Mouse (Mus musculus) embryonic facial prominence, embryonic 14.5 days (tissue): ENCODE measurements at regions not wholly inside any gene's neighbourhood (a gene's known extent, or its start where the extent isn't known, plus 50 kb on each side); places are given as distances from the start of the nearest gene placed in this dataset.

ENCODE experiments used
- ATAC-seq: fragments of 200-750 bp; cut with Nextera tagmentation; 2 replicates; pipeline ENCODE4 v1.8.0; 2017; ENCODE audit warnings: low read depth, moderate number of reproducible peaks, moderate TSS enrichment
- DNase-seq: peaks from one replicate; pipeline ENCODE4 v3.0.0-alpha.2; 2015; ENCODE audit warnings: low spot score
- H3K27ac ChIP-seq: fragments of 300-500 bp; sonication (generic); replicated peaks from 2 replicates; pipeline ENCODE4 v1.5.1; 2014; ENCODE audit warnings: low read depth, mild to moderate bottlenecking, low read length, moderate library complexity
- H3K27me3 ChIP-seq: fragments of 300-500 bp; sonication (generic); replicated peaks from 2 replicates; pipeline ENCODE4 v1.6.1; 2014; ENCODE audit warnings: low read length; ENCODE audit not compliant: control insufficient read depth, insufficient read depth
- H3K36me3 ChIP-seq: fragments of 300-500 bp; sonication (generic); 2 replicates; pipeline ENCODE4 v1.6.1; 2014; ENCODE audit warnings: low read length, mixed read lengths; ENCODE audit not compliant: control insufficient read depth, insufficient read depth
- H3K4me1 ChIP-seq: fragments of 300-500 bp; sonication (generic); 2 replicates; pipeline ENCODE4 v1.6.1; 2014; ENCODE audit warnings: antibody characterized with exemption, low read length; ENCODE audit not compliant: control insufficient read depth, insufficient read depth
- H3K4me2 ChIP-seq: fragments of 300-500 bp; sonication (generic); 2 replicates; pipeline ENCODE4 v1.6.1; 2014; ENCODE audit warnings: low read depth, mild to moderate bottlenecking, low read length, moderate library complexity, mixed read lengths
- H3K4me3 ChIP-seq: fragments of 300-500 bp; sonication (generic); 2 replicates; pipeline ENCODE4 v1.5.1; 2014; ENCODE audit warnings: low read depth, mild to moderate bottlenecking, low read length
- H3K9ac ChIP-seq: fragments of 300-500 bp; sonication (generic); 2 replicates; pipeline ENCODE4 v1.6.1; 2014; ENCODE audit warnings: low read depth, mild to moderate bottlenecking, low read length, moderate library complexity, mixed read lengths
- H3K9me3 ChIP-seq: fragments of 300-500 bp; sonication (generic); 2 replicates; pipeline ENCODE4 v1.6.1; 2016; ENCODE audit warnings: low read length; ENCODE audit not compliant: control insufficient read depth
- WGBS: fragments of 180-500 bp; shearing (Covaris S2); extraction: QIAGEN DNeasy Blood & Tissue Kit; methylation state at CpG from one replicate; pipeline ENCODE4 v1.1.7; 2014; 5-methylcytosine and 5-hydroxymethylcytosine counted together

- ATAC-seq (peak; percentile 18; the same call in 1 of the 2 replicates), DNase-seq (no peak)
- Histone ChIP-seq H3K4me1 (no peaks in the 10 kb centered on the region), H3K9ac (no peak overlapping the region), H3K4me2 (no peak overlapping the region), H3K4me3 (no peak overlapping the region), H3K27ac (no peak overlapping the region), H3K9me3 (no peaks in the 10 kb centered on the region), H3K27me3 (no peaks in the 10 kb centered on the region), H3K36me3 (no peaks in the 10 kb centered on the region)
Observed at GRCm38 (mm10) chr10:109500861-109501260, 490.1 kb upstream of the Syt1 start.

- no peaks in the 10 kb centered on the region for H3K9me3 ChIP-seq
- no peaks in the 10 kb centered on the region for H3K27me3 ChIP-seq
- H3K9ac ChIP-seq, result no peak overlapping the region
- no peak overlapping the region for H3K4me2 ChIP-seq
- DNase-seq (peak; percentile 7), ATAC-seq (no peak)
- H3K4me3 ChIP-seq, result no peak overlapping the region
- H3K4me1 ChIP-seq, result no peaks in the 10 kb centered on the region
- no peaks in the 10 kb centered on the region for H3K36me3 ChIP-seq
- WGBS, result 67% methylated on average over 3 of the region's 3 CpGs
- no peak overlapping the region for H3K27ac ChIP-seq
Observed at GRCm38 (mm10) chr10:109498301-109498700, 487.5 kb upstream of the Syt1 start.

GRCm38 (mm10) chr10:109496161-109496560 lies 485.4 kb upstream of the Syt1 start:
- 0 out of 2 replicates have a peak, but pooled peaks have one; percentile 55 for ATAC-seq
- Histone ChIP-seq H3K4me3 (no peak overlapping the region), H3K36me3 (no peaks in the 10 kb centered on the region), H3K27ac (no peak overlapping the region), H3K4me1 (no peaks in the 10 kb centered on the region), H3K27me3 (no peaks in the 10 kb centered on the region), H3K9me3 (no peaks in the 10 kb centered on the region), H3K4me2 (no peak overlapping the region), H3K9ac (no peak overlapping the region)
- DNase-seq, result peak; percentile 70
- WGBS, result 81% methylated on average over 10 of the region's 10 CpGs

GRCm38 (mm10) chr10:109490765-109491164 lies 480.0 kb upstream of the Syt1 start:
- 87% methylated on average over 4 of the region's 4 CpGs for WGBS
- Histone ChIP-seq H3K4me3 (no peak overlapping the region), H3K27me3 (no peaks in the 10 kb centered on the region), H3K4me1 (no peaks in the 10 kb centered on the region), H3K9ac (no peak overlapping the region), H3K27ac (no peak overlapping the region), H3K9me3 (no peaks in the 10 kb centered on the region), H3K4me2 (no peak overlapping the region), H3K36me3 (no peaks in the 10 kb centered on the region)
- no peak for DNase-seq
- ATAC-seq, result no peak

GRCm38 (mm10) chr10:109488000-109488399 lies 477.2 kb upstream of the Syt1 start:
- no peaks in the 10 kb centered on the region for H3K4me1 ChIP-seq
- H3K9me3 ChIP-seq, result no peaks in the 10 kb centered on the region
- no peaks in the 10 kb centered on the region for H3K27me3 ChIP-seq
- no peak overlapping the region for H3K27ac ChIP-seq
- ATAC-seq (no peak), DNase-seq (no peak)
- H3K4me3 ChIP-seq, result no peak overlapping the region
- WGBS, result 85% methylated on average over 1 of the region's 1 CpGs
- no peak overlapping the region for H3K4me2 ChIP-seq
- H3K36me3 ChIP-seq, result no peaks in the 10 kb centered on the region
- no peak overlapping the region for H3K9ac ChIP-seq

- no peak overlapping the region for H3K9ac ChIP-seq
- H3K4me1 ChIP-seq, result no peaks in the 10 kb centered on the region
- H3K9me3 ChIP-seq, result no peaks in the 10 kb centered on the region
- 81% methylated on average over 7 of the region's 7 CpGs for WGBS
- no peaks in the 10 kb centered on the region for H3K36me3 ChIP-seq
- no peaks in the 10 kb centered on the region for H3K27me3 ChIP-seq
- no peak overlapping the region for H3K4me2 ChIP-seq
- no peak for ATAC-seq
- H3K4me3 ChIP-seq, result no peak overlapping the region
- DNase-seq, result no peak
- no peak overlapping the region for H3K27ac ChIP-seq
Observed at GRCm38 (mm10) chr10:109486917-109487604, 476.3 kb upstream of the Syt1 start.

GRCm38 (mm10) chr10:109480551-109480950 lies 469.8 kb upstream of the Syt1 start:
- ATAC-seq, result no peak
- no peak for DNase-seq
- no peaks in the 10 kb centered on the region for H3K4me1 ChIP-seq
- H3K9me3 ChIP-seq, result no peaks in the 10 kb centered on the region
- H3K9ac ChIP-seq, result no peak overlapping the region
- H3K36me3 ChIP-seq, result no peaks in the 10 kb centered on the region
- no peaks in the 10 kb centered on the region for H3K27me3 ChIP-seq
- no peak overlapping the region for H3K4me3 ChIP-seq
- no peak overlapping the region for H3K27ac ChIP-seq
- no peak overlapping the region for H3K4me2 ChIP-seq

- H3K27me3 ChIP-seq, result no peaks in the 10 kb centered on the region
- no peak for ATAC-seq
- H3K4me3 ChIP-seq, result no peak overlapping the region
- WGBS, result 74% methylated on average over 5 of the region's 5 CpGs
- no peak overlapping the region for H3K4me2 ChIP-seq
- no peaks in the 10 kb centered on the region for H3K9me3 ChIP-seq
- no peaks in the 10 kb centered on the region for H3K4me1 ChIP-seq
- no peak for DNase-seq
- H3K27ac ChIP-seq, result no peak overlapping the region
- no peak overlapping the region for H3K9ac ChIP-seq
- H3K36me3 ChIP-seq, result no peaks in the 10 kb centered on the region
Observed at GRCm38 (mm10) chr10:109479941-109480340, 469.2 kb upstream of the Syt1 start.

- Histone ChIP-seq H3K9ac (no peak overlapping the region), H3K27ac (no peak overlapping the region), H3K4me3 (no peak overlapping the region), H3K27me3 (no peaks in the 10 kb centered on the region), H3K4me1 (no peaks in the 10 kb centered on the region), H3K4me2 (no peak overlapping the region), H3K36me3 (no peaks in the 10 kb centered on the region), H3K9me3 (no peaks in the 10 kb centered on the region)
- DNase-seq (no peak), ATAC-seq (no peak)
- 75% methylated on average over 3 of the region's 3 CpGs for WGBS
Observed at GRCm38 (mm10) chr10:109466516-109466915, 455.7 kb upstream of the Syt1 start.
